Mouse (Mus musculus): ENCODE data around the gene Ccn5. TPM values are rescaled to one million over a fixed set of nuclear protein-coding genes. Genes with fewer than 3 reads are reported as not detected.

Ccn5 gene
- polyA plus RNA-seq, 1 experiment from 2014 or later = 2.4 TPM

DNA sequence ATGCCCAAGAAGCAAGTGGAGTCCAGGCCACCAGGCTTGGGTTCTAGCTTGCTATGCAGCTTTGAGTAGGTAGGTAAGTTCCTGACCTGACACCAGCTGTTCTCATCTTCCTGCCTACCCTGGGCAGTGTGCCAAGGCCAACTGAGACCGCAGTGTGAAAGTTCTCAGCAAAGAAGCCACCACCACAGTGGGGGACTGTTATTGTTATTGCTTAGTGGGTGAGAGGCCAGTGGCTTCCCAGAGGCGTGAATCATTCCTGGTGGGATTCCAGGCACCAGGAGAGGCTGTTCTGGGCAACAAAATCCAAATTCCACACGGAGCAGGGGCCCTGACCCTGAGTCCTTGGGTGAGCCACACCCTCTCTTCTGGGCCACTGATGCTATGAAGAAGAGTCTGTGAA, 19.8 kb upstream of the Ccn5 start:
- no peaks in the 10 kb centered on the region for H3K4me1 ChIP-seq (replicated peaks; ENCODE audit: control insufficient read depth, insufficient read depth, low read length)
- no peaks in the 10 kb centered on the region for H3K27me3 ChIP-seq (ENCODE audit: control insufficient read depth, insufficient read depth, low read depth, low read length)
- no peaks in the 10 kb centered on the region for H3K36me3 ChIP-seq (ENCODE audit: control insufficient read depth, insufficient read depth, low read length)
- no peak overlapping the region for H3K9ac ChIP-seq (ENCODE audit: low read length)
- no peak overlapping the region for H3K4me3 ChIP-seq (ENCODE audit: low read length)
- no peak overlapping the region for H3K27ac ChIP-seq (ENCODE audit: low read length)
- 19% methylated on average over 3 of the region's 3 CpGs for WGBS
- no peak overlapping the region for H3K4me2 ChIP-seq (ENCODE audit: low read depth, low read length)
- no peaks in the 10 kb centered on the region for H3K9me3 ChIP-seq (ENCODE audit: control insufficient read depth, low read length)
- no peak for ATAC-seq (ENCODE audit: low read depth)

- H3K27me3 ChIP-seq (ENCODE audit: control insufficient read depth, insufficient read depth, low read depth, low read length) = no peaks in the 10 kb centered on the region
- H3K9me3 ChIP-seq (ENCODE audit: control insufficient read depth, low read length) = no peaks in the 10 kb centered on the region
- no peak overlapping the region for H3K27ac ChIP-seq (ENCODE audit: low read length)
- ATAC-seq (ENCODE audit: low read depth) = no peak
- WGBS = 84% methylated on average over 5 of the region's 5 CpGs
- H3K4me1 ChIP-seq (replicated peaks; ENCODE audit: control insufficient read depth, insufficient read depth, low read length) = no peaks in the 10 kb centered on the region
- H3K4me3 ChIP-seq (ENCODE audit: low read length) = no peak overlapping the region
- no peaks in the 10 kb centered on the region for H3K36me3 ChIP-seq (ENCODE audit: control insufficient read depth, insufficient read depth, low read length)
- no peak overlapping the region for H3K9ac ChIP-seq (ENCODE audit: low read length)
- no peak overlapping the region for H3K4me2 ChIP-seq (ENCODE audit: low read depth, low read length)
Measured at GRCm38 (mm10) chr2:163801406-163801805, 19.3 kb upstream of the Ccn5 start.

DNA sequence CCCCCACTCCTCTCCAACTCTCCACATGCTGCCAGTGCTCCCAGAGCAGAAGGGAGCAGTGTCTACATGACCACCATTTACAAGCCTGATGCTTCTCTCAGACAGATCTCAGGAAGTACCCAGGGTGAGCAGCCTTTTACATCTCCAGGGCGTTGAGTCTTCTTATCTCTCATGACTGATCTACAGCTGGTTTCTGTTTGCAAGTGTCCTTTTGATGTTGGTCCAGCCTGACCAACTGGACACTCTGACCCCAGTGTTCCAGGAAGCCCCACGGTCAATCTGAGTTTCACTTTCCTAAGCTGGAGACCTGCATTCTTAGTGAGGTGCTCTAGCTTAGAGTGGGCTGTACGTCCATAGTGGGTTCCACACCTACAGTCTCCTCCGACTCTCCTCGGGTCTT, 16.8 kb upstream of the Ccn5 start:
- Histone ChIP-seq H3K27me3 (ENCODE audit: control insufficient read depth, insufficient read depth, low read depth, low read length) (no peaks in the 10 kb centered on the region), H3K4me2 (ENCODE audit: low read depth, low read length) (no peak overlapping the region), H3K36me3 (ENCODE audit: control insufficient read depth, insufficient read depth, low read length) (no peaks in the 10 kb centered on the region), H3K9ac (ENCODE audit: low read length) (no peak overlapping the region), H3K9me3 (ENCODE audit: control insufficient read depth, low read length) (no peaks in the 10 kb centered on the region), H3K4me1 (replicated peaks; ENCODE audit: control insufficient read depth, insufficient read depth, low read length) (no peaks in the 10 kb centered on the region), H3K27ac (ENCODE audit: low read length) (no peak overlapping the region), H3K4me3 (ENCODE audit: low read length) (no peak overlapping the region)
- WGBS = 44% methylated on average over 5 of the region's 5 CpGs
- no peak for ATAC-seq (ENCODE audit: low read depth)

DNA sequence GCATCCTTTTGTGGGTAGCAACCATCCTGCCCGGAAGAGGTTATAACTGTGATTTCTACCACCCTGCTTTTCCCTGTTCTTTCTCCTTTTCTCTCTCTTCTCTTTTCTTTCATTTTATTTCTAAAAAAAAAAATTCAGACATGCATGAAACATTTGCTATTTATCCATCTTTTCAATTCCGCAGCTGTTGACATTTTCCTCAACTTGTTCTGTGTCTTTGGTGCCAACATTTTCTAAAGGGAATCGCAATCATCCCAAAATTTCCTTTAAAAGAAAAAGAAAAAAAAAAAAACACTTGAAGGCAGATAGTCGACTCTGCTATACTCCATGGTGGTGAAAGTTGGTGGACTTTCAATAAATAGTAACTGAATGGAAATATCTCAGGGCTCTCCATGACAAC, 11.5 kb upstream of the Ccn5 start:
- no peaks in the 10 kb centered on the region for H3K36me3 ChIP-seq (ENCODE audit: control insufficient read depth, insufficient read depth, low read length)
- no peaks in the 10 kb centered on the region for H3K9me3 ChIP-seq (ENCODE audit: control insufficient read depth, low read length)
- no peak overlapping the region for H3K4me3 ChIP-seq (ENCODE audit: low read length)
- no peak overlapping the region for H3K4me2 ChIP-seq (ENCODE audit: low read depth, low read length)
- no peaks in the 10 kb centered on the region for H3K27me3 ChIP-seq (ENCODE audit: control insufficient read depth, insufficient read depth, low read depth, low read length)
- 78% methylated on average over 4 of the region's 4 CpGs for WGBS
- ATAC-seq (ENCODE audit: low read depth) = no peak
- H3K27ac ChIP-seq (ENCODE audit: low read length) = no peak overlapping the region
- no peaks in the 10 kb centered on the region for H3K4me1 ChIP-seq (replicated peaks; ENCODE audit: control insufficient read depth, insufficient read depth, low read length)
- no peak overlapping the region for H3K9ac ChIP-seq (ENCODE audit: low read length)

DNA sequence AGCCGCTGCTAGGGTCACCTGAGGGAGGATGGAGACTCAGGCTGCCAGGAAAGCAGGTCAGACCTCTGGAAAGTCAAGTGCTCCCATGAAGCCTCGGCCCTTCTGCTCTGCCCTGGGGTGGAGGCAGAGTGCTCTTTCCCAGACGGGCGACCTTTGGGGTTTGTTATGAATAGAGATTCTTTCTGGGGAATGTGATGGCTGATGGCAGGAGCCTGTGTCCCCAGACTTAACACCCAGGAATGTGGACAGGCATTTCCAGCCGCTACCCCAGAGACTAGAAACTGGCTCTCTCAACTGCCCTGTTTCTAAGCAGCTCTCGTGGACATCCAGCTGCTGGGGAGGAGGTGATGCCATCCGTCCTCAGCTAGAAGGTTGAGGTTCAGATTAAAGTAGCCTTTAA, 11.0 kb upstream of the Ccn5 start:
- Histone ChIP-seq H3K4me3 (ENCODE audit: low read length) (no peak overlapping the region), H3K9me3 (ENCODE audit: control insufficient read depth, low read length) (no peaks in the 10 kb centered on the region), H3K27me3 (ENCODE audit: control insufficient read depth, insufficient read depth, low read depth, low read length) (no peaks in the 10 kb centered on the region), H3K9ac (ENCODE audit: low read length) (no peak overlapping the region), H3K4me2 (ENCODE audit: low read depth, low read length) (no peak overlapping the region), H3K4me1 (replicated peaks; ENCODE audit: control insufficient read depth, insufficient read depth, low read length) (no peaks in the 10 kb centered on the region), H3K27ac (ENCODE audit: low read length) (no peak overlapping the region), H3K36me3 (ENCODE audit: control insufficient read depth, insufficient read depth, low read length) (no peaks in the 10 kb centered on the region)
- peak; percentile 74 for ATAC-seq (ENCODE audit: low read depth)
- WGBS = 18% methylated on average over 7 of the region's 7 CpGs

- no peaks in the 10 kb centered on the region for H3K4me1 ChIP-seq (replicated peaks; ENCODE audit: control insufficient read depth, insufficient read depth, low read length)
- WGBS = 60% methylated on average over 5 of the region's 5 CpGs
Measured at GRCm38 (mm10) chr2:163813077-163813476, 7.6 kb upstream of the Ccn5 start.

DNA sequence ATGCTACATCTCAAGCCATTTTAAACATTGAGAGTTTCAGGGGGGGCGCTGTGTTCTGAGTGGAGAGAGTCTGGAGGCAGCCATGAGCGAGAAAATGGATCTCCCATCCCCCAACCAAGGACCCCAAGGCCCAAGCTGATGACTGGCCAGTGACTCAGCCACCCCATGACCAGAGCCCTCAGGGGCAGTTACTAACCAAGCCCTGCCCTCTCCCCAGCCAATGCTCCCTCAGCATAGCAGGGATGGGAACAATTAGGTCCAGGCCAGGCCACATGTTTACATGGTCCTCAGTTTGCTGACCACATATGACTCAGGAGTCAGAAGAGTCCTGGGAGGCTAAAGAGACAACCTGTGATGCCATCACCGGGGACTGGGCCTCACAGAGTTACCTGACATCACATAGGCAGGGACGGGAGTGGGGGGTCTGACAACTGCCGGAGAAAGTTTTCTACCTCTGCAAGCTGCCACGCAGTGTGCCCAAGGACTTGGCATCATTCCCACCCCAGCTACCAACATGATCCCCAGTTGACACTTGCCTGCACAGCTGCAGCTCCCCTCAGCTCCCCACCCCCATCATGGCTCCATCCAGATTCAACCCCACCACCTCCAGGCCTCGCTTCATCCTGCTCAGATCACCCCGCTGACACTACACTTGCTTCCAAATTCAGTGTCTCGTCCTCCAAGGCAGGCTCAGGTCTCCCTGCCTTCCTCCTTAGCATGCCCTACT, 5.8 kb upstream of the Ccn5 start:
- no peak overlapping the region for H3K9ac ChIP-seq (ENCODE audit: low read length)
- H3K9me3 ChIP-seq (ENCODE audit: control insufficient read depth, low read length) = no peaks in the 10 kb centered on the region
- 81% methylated on average over 9 of the region's 9 CpGs for WGBS
- no peaks in the 10 kb centered on the region for H3K27me3 ChIP-seq (ENCODE audit: control insufficient read depth, insufficient read depth, low read depth, low read length)
- no peak overlapping the region for H3K4me3 ChIP-seq (ENCODE audit: low read length)
- ATAC-seq (ENCODE audit: low read depth) = no peak
- H3K36me3 ChIP-seq (ENCODE audit: control insufficient read depth, insufficient read depth, low read length) = no peaks in the 10 kb centered on the region
- H3K4me1 ChIP-seq (replicated peaks; ENCODE audit: control insufficient read depth, insufficient read depth, low read length) = no peaks in the 10 kb centered on the region
- H3K27ac ChIP-seq (ENCODE audit: low read length) = no peak overlapping the region
- H3K4me2 ChIP-seq (ENCODE audit: low read depth, low read length) = no peak overlapping the region

More at GRCm38 (mm10) chr2:163813077-163813476, 7.6 kb upstream of the Ccn5 start:
- H3K4me2 ChIP-seq (ENCODE audit: low read depth, low read length) = no peak overlapping the region
- H3K27ac ChIP-seq (ENCODE audit: low read length) = no peak overlapping the region
- no peak overlapping the region for H3K4me3 ChIP-seq (ENCODE audit: low read length)
- no peaks in the 10 kb centered on the region for H3K27me3 ChIP-seq (ENCODE audit: control insufficient read depth, insufficient read depth, low read depth, low read length)
- no peaks in the 10 kb centered on the region for H3K9me3 ChIP-seq (ENCODE audit: control insufficient read depth, low read length)
- no peaks in the 10 kb centered on the region for H3K36me3 ChIP-seq (ENCODE audit: control insufficient read depth, insufficient read depth, low read length)
- no peak overlapping the region for H3K9ac ChIP-seq (ENCODE audit: low read length)
- ATAC-seq (ENCODE audit: low read depth) = no peak

DNA sequence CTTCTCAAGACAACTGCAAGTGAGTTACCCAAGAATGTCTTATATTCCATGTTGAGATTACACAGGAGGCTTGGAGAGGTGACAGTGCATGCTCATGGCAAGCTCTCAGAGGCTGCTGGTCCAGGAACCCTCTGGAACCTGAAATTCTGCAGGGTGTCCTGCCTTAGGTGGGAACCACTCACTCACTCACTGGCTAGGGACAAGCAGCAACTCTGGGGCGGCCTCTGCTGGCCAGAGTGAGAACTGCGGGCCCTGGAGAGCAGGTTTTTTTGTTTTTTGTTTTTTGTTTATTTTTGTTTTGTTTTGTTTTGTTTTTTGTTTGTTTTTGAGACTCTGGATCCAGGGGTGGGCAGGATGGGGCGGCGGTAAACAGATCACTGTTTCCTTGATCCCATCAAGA, 2.6 kb downstream of the Ccn5 start:
- no peak for ATAC-seq (ENCODE audit: low read depth)
- H3K27ac ChIP-seq (ENCODE audit: low read length) = no peak overlapping the region; the same call in 1 of the 2 replicates
- no peak overlapping the region for H3K9ac ChIP-seq (ENCODE audit: low read length)
- H3K36me3 ChIP-seq (ENCODE audit: control insufficient read depth, insufficient read depth, low read length) = no peaks in the 10 kb centered on the region
- peak overlapping the region; percentile 51 for H3K4me2 ChIP-seq (ENCODE audit: low read depth, low read length)
- peak overlapping the region; percentile 30; the same call in 1 of the 2 replicates for H3K4me3 ChIP-seq (ENCODE audit: low read length)
- H3K9me3 ChIP-seq (ENCODE audit: control insufficient read depth, low read length) = no peaks in the 10 kb centered on the region
- 11% methylated on average over 4 of the region's 4 CpGs for WGBS
- no peaks in the 10 kb centered on the region; the same call in 1 of the 2 replicates for H3K27me3 ChIP-seq (ENCODE audit: control insufficient read depth, insufficient read depth, low read depth, low read length)
- peaks cover 10% of the 10 kb centered on the region for H3K4me1 ChIP-seq (replicated peaks; ENCODE audit: control insufficient read depth, insufficient read depth, low read length)

GRCm38 (mm10) chr2:163823771-163824170, 3.1 kb downstream of the Ccn5 start:
- no peaks in the 10 kb centered on the region for H3K36me3 ChIP-seq (ENCODE audit: control insufficient read depth, insufficient read depth, low read length)
- WGBS = 18% methylated on average over 11 of the region's 11 CpGs
- no peaks in the 10 kb centered on the region for H3K9me3 ChIP-seq (ENCODE audit: control insufficient read depth, low read length)
- no peaks in the 10 kb centered on the region; the same call in 1 of the 2 replicates for H3K27me3 ChIP-seq (ENCODE audit: control insufficient read depth, insufficient read depth, low read depth, low read length)
- H3K4me3 ChIP-seq (ENCODE audit: low read length) = peak overlapping the region; percentile 30
- peak overlapping the region; percentile 33; the same call in 1 of the 2 replicates for H3K27ac ChIP-seq (ENCODE audit: low read length)
- peak overlapping the region; percentile 51 for H3K4me2 ChIP-seq (ENCODE audit: low read depth, low read length)
- H3K4me1 ChIP-seq (replicated peaks; ENCODE audit: control insufficient read depth, insufficient read depth, low read length) = peaks cover 10% of the 10 kb centered on the region
- H3K9ac ChIP-seq (ENCODE audit: low read length) = peak overlapping the region; percentile 23; the same call in 1 of the 2 replicates
- peak; percentile 88 for ATAC-seq (ENCODE audit: low read depth)

All from lung, embryonic 16.5 days (tissue).